Mouse (Mus musculus) heart, embryonic 13.5 days (tissue): ENCODE results near the gene Tenm4. TPM values are rescaled to one million over a fixed set of nuclear protein-coding genes. Genes with fewer than 3 reads are reported as not detected.

Experiments used
- ATAC-seq: fragments of 200-750 bp; cut with Nextera tagmentation; 2 replicates; pipeline ENCODE4 v1.8.0; 2017; ENCODE audit warnings: moderate TSS enrichment; ENCODE audit not compliant: insufficient number of reproducible peaks, low FRiP score, low TSS enrichment; ENCODE audit errors: extremely low read depth
- H3K27ac ChIP-seq: fragments of 300-500 bp; sonication (generic); replicated peaks from 2 replicates; pipeline ENCODE4 v1.5.1; 2015; ENCODE audit warnings: moderate library complexity, mild to moderate bottlenecking, inconsistent platforms
- H3K27me3 ChIP-seq: fragments of 300-500 bp; sonication (generic); replicated peaks from 2 replicates; pipeline ENCODE4 v1.6.1; 2015; ENCODE audit warnings: mild to moderate bottlenecking, inconsistent platforms
- H3K36me3 ChIP-seq: fragments of 300-500 bp; sonication (generic); 2 replicates; pipeline ENCODE4 v1.6.1; 2015; ENCODE audit warnings: mild to moderate bottlenecking, inconsistent platforms
- H3K4me1 ChIP-seq: fragments of 300-500 bp; sonication (generic); 2 replicates; pipeline ENCODE4 v1.6.1; 2015; ENCODE audit warnings: inconsistent platforms
- H3K4me2 ChIP-seq: fragments of 300-500 bp; sonication (generic); 2 replicates; pipeline ENCODE4 v1.6.1; 2015; ENCODE audit warnings: inconsistent platforms, mild to moderate bottlenecking, moderate library complexity
- H3K4me3 ChIP-seq: fragments of 300-500 bp; sonication (generic); 2 replicates; pipeline ENCODE4 v1.5.1; 2015; ENCODE audit warnings: moderate library complexity, mild to moderate bottlenecking, inconsistent platforms
- H3K9ac ChIP-seq: fragments of 300-500 bp; sonication (generic); 2 replicates; pipeline ENCODE4 v1.6.1; 2015; ENCODE audit warnings: inconsistent platforms, mild to moderate bottlenecking, moderate library complexity
- H3K9me3 ChIP-seq: fragments of 300-500 bp; sonication (generic); 2 replicates; pipeline ENCODE4 v1.6.1; 2016; ENCODE audit warnings: inconsistent platforms
- WGBS: fragments of 180-500 bp; shearing (Covaris S2); methylation state at CpG from one replicate; pipeline ENCODE4 v1.1.7; 2015; ENCODE audit warnings: mixed read lengths; 5-methylcytosine and 5-hydroxymethylcytosine counted together
- polyA plus RNA-seq: library from polyadenylated mRNA; unstranded; fragments of >200 nt; fragmentation: Nextera tagmentation; extraction: Ambion mirVana; gene quantifications from 2 replicates; pipeline ENCODE4 v1.2.1, GENCODE M21; 2015

Gene Tenm4
- polyA plus RNA-seq, 1 experiment from 2014 or later, result 10.5 TPM

- 84% methylated on average over 11 of the region's 11 CpGs for WGBS
- no peak for ATAC-seq
Measured at GRCm38 (mm10) chr7:96811691-96812090, 640.6 kb downstream of the Tenm4 start.

DNA sequence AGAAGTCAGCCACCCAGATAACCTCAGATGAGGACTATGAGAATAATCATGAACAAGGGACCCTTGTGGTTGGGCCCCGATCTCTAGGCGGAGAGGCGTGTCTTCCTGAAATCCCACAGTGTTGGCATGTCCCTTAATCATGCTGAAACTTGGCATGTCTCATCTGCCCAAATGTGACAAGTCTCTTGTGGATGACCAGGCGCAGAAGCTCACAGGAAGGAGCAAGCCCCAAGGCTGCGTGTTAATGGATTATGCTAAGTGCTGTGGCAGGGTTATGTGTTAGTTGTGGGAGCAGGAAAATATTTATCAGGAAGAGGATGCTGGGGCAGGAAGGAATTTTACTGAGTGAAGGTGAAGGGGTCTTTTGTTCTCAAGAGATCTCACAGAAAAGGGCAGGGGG lies 642.0 kb downstream of the Tenm4 start:
- no peak overlapping the region for H3K4me2 ChIP-seq
- WGBS, result 55% methylated on average over 5 of the region's 5 CpGs
- peaks cover 25% of the 10 kb centered on the region for H3K4me1 ChIP-seq
- no peaks in the 10 kb centered on the region for H3K9me3 ChIP-seq
- no peak overlapping the region for H3K4me3 ChIP-seq
- no peaks in the 10 kb centered on the region for H3K36me3 ChIP-seq
- H3K27ac ChIP-seq, result peak overlapping the region; percentile 74
- no peaks in the 10 kb centered on the region for H3K27me3 ChIP-seq
- ATAC-seq, result no peak
- no peak overlapping the region for H3K9ac ChIP-seq

More at GRCm38 (mm10) chr7:96811691-96812090, 640.6 kb downstream of the Tenm4 start:
- Histone ChIP-seq H3K36me3 (no peaks in the 10 kb centered on the region), H3K4me1 (peaks cover 15% of the 10 kb centered on the region), H3K27ac (no peak overlapping the region), H3K4me3 (no peak overlapping the region), H3K9me3 (no peaks in the 10 kb centered on the region), H3K9ac (no peak overlapping the region), H3K4me2 (no peak overlapping the region), H3K27me3 (no peaks in the 10 kb centered on the region)

DNA sequence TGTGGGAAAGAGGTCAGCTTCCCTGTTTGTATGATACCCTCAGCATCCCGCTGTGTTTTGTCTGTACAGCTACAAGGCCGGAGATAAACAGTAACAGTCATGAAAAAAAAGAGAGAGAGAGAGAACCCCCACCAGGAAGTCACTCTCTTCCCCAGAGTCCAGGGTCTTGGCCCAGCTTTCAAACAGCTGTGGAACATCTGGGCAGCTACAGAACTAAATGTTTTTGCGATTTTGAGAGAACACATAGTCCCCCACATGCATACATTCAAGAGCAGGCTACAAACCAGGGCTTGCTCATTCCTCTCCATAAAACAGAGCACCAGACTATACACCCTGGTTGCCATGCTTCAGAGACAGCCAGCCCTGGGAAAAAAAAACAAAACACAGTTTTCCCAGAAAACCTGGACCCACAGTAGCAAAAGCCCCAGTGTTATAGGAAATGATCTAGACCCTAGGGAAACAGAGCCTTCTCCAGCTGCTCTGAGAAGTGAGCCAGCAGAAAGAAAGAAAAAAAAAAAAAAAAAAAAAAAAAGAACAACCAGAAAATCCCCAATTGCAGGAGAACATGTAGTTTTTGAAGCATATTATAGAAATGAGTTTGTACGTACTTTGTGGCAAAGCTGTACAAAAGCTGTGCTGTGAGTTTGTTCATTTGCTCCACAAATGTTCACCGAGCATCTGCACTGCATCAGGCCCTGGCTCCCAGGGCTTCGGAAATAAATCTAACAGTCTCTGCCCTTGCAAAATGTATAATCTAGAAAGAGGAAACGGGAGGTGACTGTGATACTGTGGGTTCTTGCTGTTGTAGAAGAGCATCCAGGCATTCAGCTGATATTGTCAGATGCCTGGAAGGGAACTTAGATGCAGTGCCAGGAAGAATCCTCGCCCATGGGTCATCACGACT lies 642.7 kb downstream of the Tenm4 start:
- Histone ChIP-seq H3K4me2 (no peak overlapping the region), H3K36me3 (no peaks in the 10 kb centered on the region), H3K4me3 (no peak overlapping the region), H3K27ac (peak overlapping the region; percentile 74), H3K27me3 (no peaks in the 10 kb centered on the region), H3K4me1 (peaks cover 29% of the 10 kb centered on the region), H3K9me3 (no peaks in the 10 kb centered on the region), H3K9ac (no peak overlapping the region)
- no peak for ATAC-seq
- WGBS, result 52% methylated on average over 9 of the region's 9 CpGs

DNA sequence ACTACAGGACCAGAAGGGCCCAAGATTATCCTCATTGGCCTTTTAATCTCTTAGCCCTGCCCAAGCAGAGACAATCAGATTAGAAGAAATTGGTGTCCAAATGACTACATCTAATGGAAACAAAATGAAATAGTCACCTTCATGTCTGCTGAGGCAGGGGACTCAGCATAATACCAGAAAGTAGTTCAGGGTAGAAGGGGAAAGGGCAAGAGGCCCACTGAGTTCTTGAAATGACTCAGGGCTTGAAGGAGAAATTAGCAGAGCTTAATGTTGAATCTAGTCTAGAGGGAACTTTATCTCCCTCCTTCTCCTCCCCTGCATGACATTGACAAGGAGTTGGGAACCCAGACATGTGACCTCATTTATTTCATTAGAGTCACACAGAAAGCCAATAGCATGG lies 643.5 kb downstream of the Tenm4 start:
- H3K36me3 ChIP-seq, result no peaks in the 10 kb centered on the region
- no peak overlapping the region for H3K4me2 ChIP-seq
- no peaks in the 10 kb centered on the region for H3K9me3 ChIP-seq
- ATAC-seq, result no peak
- no peak overlapping the region for H3K9ac ChIP-seq
- peak overlapping the region; percentile 74 for H3K27ac ChIP-seq
- peaks cover 29% of the 10 kb centered on the region for H3K4me1 ChIP-seq
- no peaks in the 10 kb centered on the region for H3K27me3 ChIP-seq
- no peak overlapping the region for H3K4me3 ChIP-seq

- Histone ChIP-seq H3K36me3 (no peaks in the 10 kb centered on the region), H3K4me3 (no peak overlapping the region), H3K9me3 (no peaks in the 10 kb centered on the region), H3K4me2 (no peak overlapping the region), H3K9ac (no peak overlapping the region), H3K27me3 (no peaks in the 10 kb centered on the region), H3K27ac (peak overlapping the region; percentile 46), H3K4me1 (peaks cover 29% of the 10 kb centered on the region)
- no peak; the same call in 1 of the 2 replicates for ATAC-seq
- 28% methylated on average over 6 of the region's 6 CpGs for WGBS
Measured at GRCm38 (mm10) chr7:96817030-96817674, 646.1 kb downstream of the Tenm4 start.

DNA sequence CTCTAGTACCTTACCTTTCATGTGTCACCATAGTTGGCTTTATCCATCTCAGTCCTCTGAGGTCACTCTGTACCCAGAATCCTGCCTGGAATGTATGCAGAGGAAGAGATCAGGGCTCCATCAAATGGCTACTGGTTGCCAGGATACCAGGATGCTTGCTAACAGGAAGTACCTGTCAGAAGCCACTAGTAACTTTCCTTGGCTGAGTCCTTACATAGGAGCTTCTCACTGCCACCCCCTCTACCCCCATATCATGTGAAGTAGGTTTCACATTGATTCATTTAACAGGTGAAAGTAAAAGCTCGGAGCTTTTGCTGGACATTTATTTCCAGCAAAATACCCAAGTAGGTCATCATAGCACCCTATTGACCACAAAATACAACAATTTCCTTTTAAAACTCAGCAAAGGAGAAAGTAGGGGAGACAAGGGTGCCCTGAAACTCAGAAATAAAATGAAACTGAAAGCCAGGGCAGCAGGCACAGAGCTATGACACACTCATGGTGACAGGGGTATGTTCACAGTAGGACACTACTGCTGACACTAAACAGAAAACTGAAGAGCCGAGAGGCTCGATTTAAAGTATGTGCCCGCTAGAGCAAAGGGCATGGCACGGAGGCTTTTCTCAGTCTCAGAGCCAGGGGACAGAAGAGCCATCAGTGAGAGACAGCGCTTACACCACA lies 647.3 kb downstream of the Tenm4 start:
- Histone ChIP-seq H3K9ac (no peak overlapping the region), H3K36me3 (no peaks in the 10 kb centered on the region), H3K4me1 (peaks cover 21% of the 10 kb centered on the region), H3K4me3 (no peak overlapping the region), H3K9me3 (no peaks in the 10 kb centered on the region), H3K4me2 (no peak overlapping the region), H3K27ac (no peak overlapping the region), H3K27me3 (no peaks in the 10 kb centered on the region)
- ATAC-seq, result no peak
- 80% methylated on average over 6 of the region's 6 CpGs for WGBS

- Histone ChIP-seq H3K4me2 (no peak overlapping the region), H3K9me3 (no peaks in the 10 kb centered on the region), H3K4me3 (no peak overlapping the region), H3K9ac (no peak overlapping the region), H3K27me3 (no peaks in the 10 kb centered on the region), H3K4me1 (peaks cover 17% of the 10 kb centered on the region), H3K27ac (no peak overlapping the region), H3K36me3 (no peaks in the 10 kb centered on the region)
- 70% methylated on average over 3 of the region's 3 CpGs for WGBS
- no peak for ATAC-seq
Measured at GRCm38 (mm10) chr7:96819538-96819937, 648.5 kb downstream of the Tenm4 start.

DNA sequence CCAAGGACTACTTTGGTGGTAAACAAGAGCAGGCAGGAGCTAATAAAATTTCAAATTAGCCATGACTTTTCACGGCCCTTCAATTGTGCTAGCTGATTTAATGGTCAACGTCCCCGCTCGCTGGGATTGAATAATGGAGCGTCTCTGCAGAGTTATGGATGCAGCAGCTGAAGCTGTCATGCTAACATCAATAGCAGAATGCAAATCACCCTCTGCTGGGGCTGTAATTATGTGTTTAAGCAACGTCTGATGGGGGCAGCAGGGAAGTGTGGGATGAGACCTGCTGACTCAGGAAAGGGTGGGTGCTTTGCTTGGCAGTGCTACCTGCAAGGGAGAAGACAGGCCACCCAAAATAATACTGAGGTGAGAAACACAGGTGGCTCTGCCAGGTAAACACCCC lies 649.3 kb downstream of the Tenm4 start:
- Histone ChIP-seq H3K4me1 (peaks cover 17% of the 10 kb centered on the region), H3K36me3 (0 out of 2 replicates have a peak, but pooled peaks cover 4% of the 10 kb centered on the region), H3K9ac (no peak overlapping the region), H3K27me3 (no peaks in the 10 kb centered on the region), H3K4me2 (no peak overlapping the region), H3K27ac (no peak overlapping the region), H3K4me3 (no peak overlapping the region), H3K9me3 (no peaks in the 10 kb centered on the region)
- no peak for ATAC-seq
- WGBS, result 77% methylated on average over 6 of the region's 6 CpGs

- WGBS, result 81% methylated on average over 6 of the region's 6 CpGs
- Histone ChIP-seq H3K9me3 (peaks cover 7% of the 10 kb centered on the region; the same call in 1 of the 2 replicates), H3K36me3 (peaks cover 20% of the 10 kb centered on the region), H3K27ac (no peak overlapping the region), H3K9ac (no peak overlapping the region), H3K27me3 (0 out of 2 replicates have a peak, but pooled peaks cover 2% of the 10 kb centered on the region), H3K4me2 (no peak overlapping the region), H3K4me3 (no peak overlapping the region), H3K4me1 (no peaks in the 10 kb centered on the region)
- ATAC-seq, result no peak
Measured at GRCm38 (mm10) chr7:96826101-96826500, 655.1 kb downstream of the Tenm4 start.

GRCm38 (mm10) chr7:96826672-96827071 lies 655.6 kb downstream of the Tenm4 start:
- no peaks in the 10 kb centered on the region for H3K4me1 ChIP-seq
- no peak for ATAC-seq
- H3K9ac ChIP-seq, result no peak overlapping the region
- no peak overlapping the region for H3K4me2 ChIP-seq
- 87% methylated on average over 6 of the region's 6 CpGs for WGBS
- H3K4me3 ChIP-seq, result no peak overlapping the region
- 0 out of 2 replicates have a peak, but pooled peaks cover 5% of the 10 kb centered on the region for H3K27me3 ChIP-seq
- H3K27ac ChIP-seq, result no peak overlapping the region
- H3K36me3 ChIP-seq, result peaks cover 20% of the 10 kb centered on the region
- peaks cover 7% of the 10 kb centered on the region; the same call in 1 of the 2 replicates for H3K9me3 ChIP-seq

- H3K27me3 ChIP-seq, result 0 out of 2 replicates have a peak, but pooled peaks cover 5% of the 10 kb centered on the region
- H3K9ac ChIP-seq, result 0 out of 2 replicates have a peak overlapping the region, but pooled peaks have one; percentile 21
- peaks cover 34% of the 10 kb centered on the region for H3K4me1 ChIP-seq
- 42% methylated on average over 9 of the region's 9 CpGs for WGBS
- 0 out of 2 replicates have a peak overlapping the region, but pooled peaks have one; percentile 20 for H3K27ac ChIP-seq
- no peak for ATAC-seq
- H3K9me3 ChIP-seq, result peaks cover 7% of the 10 kb centered on the region; the same call in 1 of the 2 replicates
- 0 out of 2 replicates have a peak overlapping the region, but pooled peaks have one; percentile 4 for H3K4me2 ChIP-seq
- H3K36me3 ChIP-seq, result peaks cover 10% of the 10 kb centered on the region
- H3K4me3 ChIP-seq, result no peak overlapping the region
Measured at GRCm38 (mm10) chr7:96832551-96832950, 661.5 kb downstream of the Tenm4 start.
